ENCODE assay signal across 16 mouse cellular contexts in genomic region chr7:72120986-72121385, GRCm38 (mm10).
"Had no signal": no experiment of that assay in that cellular context is flagged by ENCODE, and none has a peak within 500 bp of the region (broad histone marks: within the 10 kb centered on the region; RNA-seq: fewer than 3 reads in every experiment).

No protein-coding gene starts in this region.

- H3K4me2 ChIP-seq: liver, embryonic 11.5 days; liver, embryonic 15.5 days; midbrain, embryonic 12.5 days; stomach, embryonic 15.5 days had no signal

- H3K9me3 ChIP-seq: limb, embryonic 10.5 days; liver, embryonic 15.5 days; megakaryocyte, embryonic 14.5 days; midbrain, embryonic 12.5 days; stomach, embryonic 15.5 days had no signal

- DNase-seq: kidney, adult 8-10 months; kidney, postnatal 25 days; right cerebral cortex, postnatal 14 days; thymus, adult 2 months; thymus, postnatal 36 days had no signal

- ATAC-seq: inflammation-experienced regulatory T-cells, adult 6 months; intestine, postnatal 0 days; midbrain, embryonic 16.5 days had no signal

- H3K9ac ChIP-seq: liver, embryonic 15.5 days; midbrain, embryonic 12.5 days; stomach, embryonic 15.5 days had no signal

- H3K4me3 ChIP-seq: layer of hippocampus, adult 2 months; limb, embryonic 10.5 days; liver, embryonic 15.5 days; megakaryocyte, embryonic 14.5 days; midbrain, embryonic 12.5 days; stomach, embryonic 15.5 days had no signal

- H3K27ac ChIP-seq: layer of hippocampus, adult 2 months; limb, embryonic 10.5 days; liver, embryonic 15.5 days; macrophage; midbrain, embryonic 12.5 days; stomach, embryonic 15.5 days had no signal

- H3K36me3 ChIP-seq: limb, embryonic 10.5 days; liver, embryonic 15.5 days; midbrain, embryonic 12.5 days; stomach, embryonic 15.5 days had no signal

- H3K27me3 ChIP-seq: liver, embryonic 15.5 days; megakaryocyte, embryonic 14.5 days; midbrain, embryonic 12.5 days; stomach, embryonic 15.5 days had no signal

- H3K4me1 ChIP-seq: limb, embryonic 10.5 days; liver, embryonic 15.5 days; megakaryocyte, embryonic 14.5 days; midbrain, embryonic 12.5 days; stomach, embryonic 15.5 days had no signal
